Mouse (Mus musculus): ENCODE measurements around the gene Hoxb3.
A peak's percentile ranks its signal among the peaks of the same experiment; 100 is the strongest.

Hoxb3 gene

GRCm38 (mm10) chr11:96323154-96323553, at the start of gene Hoxb3:
Gene Hoxb3 (plus strand): TSS chr11:96323326.
- no peak for DNase-seq (ENCODE audit: low spot score in 2 of 2)

GRCm38 (mm10) chr11:96274428-96274827, 48.7 kb upstream of the Hoxb3 start:
- no peak for DNase-seq (ENCODE audit: low spot score in 2 of 2)

- DNase-seq (ENCODE audit: low spot score in 2 of 2) = no peak
These were observed 47.2 kb upstream of the Hoxb3 start for GRCm38 (mm10) chr11:96275896-96276295.

GRCm38 (mm10) chr11:96277151-96278044, 45.7 kb upstream of the Hoxb3 start:
- no peak for DNase-seq (ENCODE audit: low spot score in 2 of 2)

GRCm38 (mm10) chr11:96278324-96278723, 44.8 kb upstream of the Hoxb3 start:
- no peak for DNase-seq (ENCODE audit: low spot score in 2 of 2)

- DNase-seq (ENCODE audit: low spot score in 2 of 2) = peak; percentile 71 to 79
These were observed 44.4 kb upstream of the Hoxb3 start for GRCm38 (mm10) chr11:96278773-96279172.

- DNase-seq (ENCODE audit: low spot score in 2 of 2) = no peak
These were observed 43.5 kb upstream of the Hoxb3 start for GRCm38 (mm10) chr11:96279421-96280233.

GRCm38 (mm10) chr11:96280399-96281378, 42.4 kb upstream of the Hoxb3 start:
- no peak for DNase-seq (ENCODE audit: low spot score in 2 of 2)

- no peak for DNase-seq (ENCODE audit: low spot score in 2 of 2)
These were observed 41.7 kb upstream of the Hoxb3 start for GRCm38 (mm10) chr11:96281396-96281795.

GRCm38 (mm10) chr11:96281855-96282570, 41.1 kb upstream of the Hoxb3 start, which contains the start of gene Hoxb8:
Gene Hoxb8 (plus strand): TSS chr11:96281905.
- no peak for DNase-seq (ENCODE audit: low spot score in 2 of 2)

GRCm38 (mm10) chr11:96282795-96283430, 40.2 kb upstream of the Hoxb3 start:
- DNase-seq (ENCODE audit: low spot score in 2 of 2) = no peak

- no peak for DNase-seq (ENCODE audit: low spot score in 2 of 2)
These were observed 38.9 kb upstream of the Hoxb3 start for GRCm38 (mm10) chr11:96284041-96284749.

- DNase-seq (ENCODE audit: low spot score in 2 of 2) = no peak
These were observed 38.1 kb upstream of the Hoxb3 start for GRCm38 (mm10) chr11:96284774-96285734.

- no peak for DNase-seq (ENCODE audit: low spot score in 2 of 2)
These were observed 37.1 kb upstream of the Hoxb3 start, which contains the start of gene Hoxb7 for GRCm38 (mm10) chr11:96285771-96286738. Gene Hoxb7 (plus strand): TSS chr11:96286623.

GRCm38 (mm10) chr11:96286739-96287385, 36.3 kb upstream of the Hoxb3 start:
- DNase-seq (ENCODE audit: low spot score in 2 of 2) = no peak

- DNase-seq (ENCODE audit: low spot score in 2 of 2) = no peak
These were observed 35.7 kb upstream of the Hoxb3 start for GRCm38 (mm10) chr11:96287411-96287810.
